Mouse (Mus musculus): ENCODE data around the gene Krba1. TPM values are rescaled to one million over a fixed set of nuclear protein-coding genes. Genes with fewer than 3 reads are reported as not detected.

Krba1 gene
- 19.6 and 20.7 TPM in 2 replicates for polyA plus RNA-seq (2014; fragmentation: Nextera tagmentation; extraction: Ambion mirVana)

DNA sequence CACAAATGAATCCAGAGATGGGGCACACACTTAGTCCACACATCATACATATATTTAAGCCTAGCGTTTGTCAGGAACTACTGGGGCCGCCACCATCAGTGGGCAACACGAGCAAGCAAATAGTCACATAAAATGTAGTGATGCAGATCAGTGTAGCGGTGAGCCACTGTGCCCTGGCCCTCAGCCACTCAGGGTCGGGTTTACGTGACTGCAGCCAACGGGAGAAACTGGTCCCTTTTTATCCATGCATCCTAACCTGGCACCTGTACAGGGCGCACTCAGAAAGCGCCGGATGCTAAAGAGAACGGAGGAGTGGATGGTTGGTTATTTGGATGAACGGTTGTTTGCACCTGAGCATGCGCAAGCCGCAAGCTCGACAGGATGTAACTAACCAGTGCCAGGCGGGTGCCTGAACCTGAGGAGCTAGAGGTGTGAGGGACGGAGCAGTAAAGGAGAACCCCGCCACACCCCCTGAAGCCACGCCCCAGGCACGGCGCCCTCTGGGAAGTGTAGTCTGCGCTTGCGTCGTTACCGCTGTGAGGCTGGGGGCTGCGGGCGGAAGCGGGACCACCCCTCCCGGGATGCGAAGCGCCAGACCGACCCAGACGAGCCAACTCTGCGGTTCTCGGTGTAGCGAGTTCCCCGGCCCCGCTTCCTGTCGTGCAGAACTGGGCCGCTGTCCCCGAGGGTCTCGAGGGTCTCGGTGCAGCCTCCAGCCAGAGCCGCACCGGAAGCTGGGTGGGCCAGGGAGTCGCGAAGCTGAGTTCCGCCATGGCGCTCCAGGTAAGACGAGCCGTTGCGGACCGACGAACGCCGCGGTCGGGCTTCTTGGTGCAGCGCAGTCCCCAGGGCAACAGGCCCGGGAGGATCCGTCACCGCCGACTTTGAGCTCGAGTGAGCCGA is at the start of gene Krba1:
Gene Krba1 (plus strand): TSS at position 482 of the 903 bp plus-strand sequence.
- no peaks in the 10 kb centered on the region for H3K9me3 ChIP-seq (ENCODE audit: control insufficient read depth, low read length)
- 2% methylated on average over 65 of the region's 65 CpGs for WGBS
- H3K4me2 ChIP-seq (ENCODE audit: low read length) = peak within 1 kb of the TSS; percentile 81
- peak within 1 kb of the TSS; percentile 54; the same call in 1 of the 2 replicates for H3K27ac ChIP-seq (ENCODE audit: low read depth)
- H3K36me3 ChIP-seq (ENCODE audit: control insufficient read depth, insufficient read depth, low read length) = no peaks in the 10 kb centered on the region
- ATAC-seq (replicated peaks; ENCODE audit: low FRiP score, low TSS enrichment, low read depth) (peak; percentile 98), DNase-seq (ENCODE audit: low spot score) (peak; percentile 92)
- H3K9ac ChIP-seq (ENCODE audit: low read length) = peak within 1 kb of the TSS; percentile 76
- no peaks in the 10 kb centered on the region for H3K27me3 ChIP-seq (replicated peaks; ENCODE audit: control insufficient read depth, insufficient read depth, low read length)
- peak within 1 kb of the TSS; percentile 84 for H3K4me3 ChIP-seq (ENCODE audit: low read depth, low read length)
- H3K4me1 ChIP-seq (replicated peaks; ENCODE audit: control insufficient read depth, insufficient read depth, low read length) = peaks cover 8% of the 10 kb centered on the region; the same call in 1 of the 2 replicates

- 72% methylated on average over 3 of the region's 3 CpGs for WGBS
- no peak for DNase-seq (ENCODE audit: low spot score)
Observed at GRCm38 (mm10) chr6:48358897-48359296, 36.5 kb upstream of the Krba1 start.

GRCm38 (mm10) chr6:48366322-48366996 is 28.9 kb upstream of the Krba1 start:
- Histone ChIP-seq H3K4me1 (replicated peaks; ENCODE audit: control insufficient read depth, insufficient read depth, low read length) (no peaks in the 10 kb centered on the region), H3K9me3 (ENCODE audit: control insufficient read depth, low read length) (no peaks in the 10 kb centered on the region), H3K9ac (ENCODE audit: low read length) (no peak overlapping the region), H3K36me3 (ENCODE audit: control insufficient read depth, insufficient read depth, low read length) (no peaks in the 10 kb centered on the region), H3K27me3 (replicated peaks; ENCODE audit: control insufficient read depth, insufficient read depth, low read length) (no peaks in the 10 kb centered on the region), H3K27ac (ENCODE audit: low read depth) (no peak overlapping the region), H3K4me2 (ENCODE audit: low read length) (no peak overlapping the region), H3K4me3 (ENCODE audit: low read depth, low read length) (no peak overlapping the region)
- DNase-seq (ENCODE audit: low spot score) (no peak), ATAC-seq (replicated peaks; ENCODE audit: low FRiP score, low TSS enrichment, low read depth) (no peak)
- 70% methylated on average over 11 of the region's 11 CpGs for WGBS

More at GRCm38 (mm10) chr6:48358897-48359296, 36.5 kb upstream of the Krba1 start:
- Histone ChIP-seq H3K4me2 (ENCODE audit: low read length) (no peak overlapping the region), H3K9me3 (ENCODE audit: control insufficient read depth, low read length) (no peaks in the 10 kb centered on the region), H3K27ac (ENCODE audit: low read depth) (no peak overlapping the region), H3K27me3 (replicated peaks; ENCODE audit: control insufficient read depth, insufficient read depth, low read length) (no peaks in the 10 kb centered on the region), H3K4me3 (ENCODE audit: low read depth, low read length) (no peak overlapping the region), H3K4me1 (replicated peaks; ENCODE audit: control insufficient read depth, insufficient read depth, low read length) (no peaks in the 10 kb centered on the region), H3K9ac (ENCODE audit: low read length) (no peak overlapping the region), H3K36me3 (ENCODE audit: control insufficient read depth, insufficient read depth, low read length) (no peaks in the 10 kb centered on the region)
- ATAC-seq (replicated peaks; ENCODE audit: low FRiP score, low TSS enrichment, low read depth) = no peak

- 64% methylated on average over 3 of the region's 3 CpGs for WGBS
- Histone ChIP-seq H3K9ac (ENCODE audit: low read length) (no peak overlapping the region), H3K4me3 (ENCODE audit: low read depth, low read length) (no peak overlapping the region), H3K4me2 (ENCODE audit: low read length) (no peak overlapping the region), H3K9me3 (ENCODE audit: control insufficient read depth, low read length) (0 out of 2 replicates have a peak, but pooled peaks cover 3% of the 10 kb centered on the region), H3K27me3 (replicated peaks; ENCODE audit: control insufficient read depth, insufficient read depth, low read length) (no peaks in the 10 kb centered on the region), H3K4me1 (replicated peaks; ENCODE audit: control insufficient read depth, insufficient read depth, low read length) (no peaks in the 10 kb centered on the region), H3K36me3 (ENCODE audit: control insufficient read depth, insufficient read depth, low read length) (no peaks in the 10 kb centered on the region), H3K27ac (ENCODE audit: low read depth) (no peak overlapping the region)
- DNase-seq (ENCODE audit: low spot score) = no peak
- no peak for ATAC-seq (replicated peaks; ENCODE audit: low FRiP score, low TSS enrichment, low read depth)
Observed at GRCm38 (mm10) chr6:48388221-48388620, 7.2 kb upstream of the Krba1 start.

- ATAC-seq (replicated peaks; ENCODE audit: low FRiP score, low TSS enrichment, low read depth) (no peak), DNase-seq (ENCODE audit: low spot score) (no peak)
- H3K9ac ChIP-seq (ENCODE audit: low read length) = no peak overlapping the region
- H3K4me1 ChIP-seq (replicated peaks; ENCODE audit: control insufficient read depth, insufficient read depth, low read length) = peaks cover 8% of the 10 kb centered on the region; the same call in 1 of the 2 replicates
- H3K27ac ChIP-seq (ENCODE audit: low read depth) = no peak overlapping the region
- H3K4me3 ChIP-seq (ENCODE audit: low read depth, low read length) = no peak overlapping the region
- no peak overlapping the region for H3K4me2 ChIP-seq (ENCODE audit: low read length)
- no peaks in the 10 kb centered on the region for H3K9me3 ChIP-seq (ENCODE audit: control insufficient read depth, low read length)
- no peaks in the 10 kb centered on the region for H3K27me3 ChIP-seq (replicated peaks; ENCODE audit: control insufficient read depth, insufficient read depth, low read length)
- no peaks in the 10 kb centered on the region for H3K36me3 ChIP-seq (ENCODE audit: control insufficient read depth, insufficient read depth, low read length)
Observed at GRCm38 (mm10) chr6:48393811-48394210, 1.6 kb upstream of the Krba1 start.

DNA sequence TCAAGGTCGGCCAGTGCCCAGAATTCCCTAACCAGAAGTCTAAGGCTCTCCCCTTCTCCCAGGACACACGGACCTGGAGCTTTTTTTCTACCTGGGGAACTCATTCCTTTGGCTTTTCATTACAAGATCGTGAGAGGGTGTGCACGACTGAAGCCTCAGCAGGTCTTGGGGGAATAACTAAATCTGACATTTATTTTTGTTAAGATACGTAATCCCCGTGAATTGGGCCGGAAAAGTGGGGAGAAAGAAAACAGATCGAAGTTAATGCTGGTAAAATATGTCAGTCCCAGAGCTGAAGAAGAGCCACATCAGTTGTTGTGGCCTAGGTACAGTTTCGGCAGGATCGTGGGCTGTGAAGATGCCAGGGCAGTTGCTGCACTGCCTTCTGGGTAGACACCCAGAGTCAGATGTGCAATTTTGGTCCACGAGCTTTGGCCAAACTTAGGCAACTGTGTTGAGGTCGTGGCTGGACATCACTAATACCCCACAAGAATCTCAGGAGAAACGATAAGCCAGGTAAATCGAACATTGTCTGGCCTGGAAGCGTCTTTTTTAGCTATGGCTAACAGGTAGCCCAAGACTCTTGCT is 716 bp downstream of the Krba1 start:
- Histone ChIP-seq H3K9ac (ENCODE audit: low read length) (peak overlapping the region; percentile 76), H3K4me1 (replicated peaks; ENCODE audit: control insufficient read depth, insufficient read depth, low read length) (peaks cover 8% of the 10 kb centered on the region; the same call in 1 of the 2 replicates), H3K4me3 (ENCODE audit: low read depth, low read length) (peak overlapping the region; percentile 84), H3K36me3 (ENCODE audit: control insufficient read depth, insufficient read depth, low read length) (no peaks in the 10 kb centered on the region), H3K27ac (ENCODE audit: low read depth) (peak overlapping the region; percentile 54; the same call in 1 of the 2 replicates), H3K27me3 (replicated peaks; ENCODE audit: control insufficient read depth, insufficient read depth, low read length) (no peaks in the 10 kb centered on the region), H3K4me2 (ENCODE audit: low read length) (peak overlapping the region; percentile 81), H3K9me3 (ENCODE audit: control insufficient read depth, low read length) (no peaks in the 10 kb centered on the region)
- DNase-seq (ENCODE audit: low spot score) = no peak
- ATAC-seq (replicated peaks; ENCODE audit: low FRiP score, low TSS enrichment, low read depth) = no peak
- 28% methylated on average over 15 of the region's 15 CpGs for WGBS

DNA sequence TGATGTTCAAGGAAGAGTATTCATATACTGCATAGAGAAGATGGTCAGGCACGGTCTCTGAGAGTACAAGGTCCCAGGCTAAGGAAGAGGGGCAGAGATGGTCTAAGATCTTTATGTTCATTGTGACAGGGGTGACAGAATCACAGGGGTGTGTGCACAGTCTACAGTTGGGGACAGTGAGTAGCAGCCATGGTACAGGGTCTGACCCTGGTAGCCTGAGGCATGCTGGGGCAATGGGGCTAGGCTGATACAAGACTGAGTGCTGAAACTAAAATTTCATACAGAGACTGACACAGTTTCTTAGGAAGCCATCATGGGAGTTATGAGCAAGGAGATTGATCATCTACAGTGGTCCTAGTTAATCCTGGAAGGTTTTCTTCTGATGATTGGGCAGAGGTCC is 1.3 kb downstream of the Krba1 start:
- Histone ChIP-seq H3K36me3 (ENCODE audit: control insufficient read depth, insufficient read depth, low read length) (no peaks in the 10 kb centered on the region), H3K9ac (ENCODE audit: low read length) (peak overlapping the region; percentile 76; the same call in 1 of the 2 replicates), H3K4me1 (replicated peaks; ENCODE audit: control insufficient read depth, insufficient read depth, low read length) (peaks cover 8% of the 10 kb centered on the region; the same call in 1 of the 2 replicates), H3K4me2 (ENCODE audit: low read length) (peak overlapping the region; percentile 81), H3K27ac (ENCODE audit: low read depth) (no peak overlapping the region), H3K4me3 (ENCODE audit: low read depth, low read length) (peak overlapping the region; percentile 84; the same call in 1 of the 2 replicates), H3K27me3 (replicated peaks; ENCODE audit: control insufficient read depth, insufficient read depth, low read length) (no peaks in the 10 kb centered on the region), H3K9me3 (ENCODE audit: control insufficient read depth, low read length) (no peaks in the 10 kb centered on the region)
- DNase-seq (ENCODE audit: low spot score) = no peak
- WGBS = 94% methylated on average over 1 of the region's 1 CpGs
- ATAC-seq (replicated peaks; ENCODE audit: low FRiP score, low TSS enrichment, low read depth) = no peak

DNA sequence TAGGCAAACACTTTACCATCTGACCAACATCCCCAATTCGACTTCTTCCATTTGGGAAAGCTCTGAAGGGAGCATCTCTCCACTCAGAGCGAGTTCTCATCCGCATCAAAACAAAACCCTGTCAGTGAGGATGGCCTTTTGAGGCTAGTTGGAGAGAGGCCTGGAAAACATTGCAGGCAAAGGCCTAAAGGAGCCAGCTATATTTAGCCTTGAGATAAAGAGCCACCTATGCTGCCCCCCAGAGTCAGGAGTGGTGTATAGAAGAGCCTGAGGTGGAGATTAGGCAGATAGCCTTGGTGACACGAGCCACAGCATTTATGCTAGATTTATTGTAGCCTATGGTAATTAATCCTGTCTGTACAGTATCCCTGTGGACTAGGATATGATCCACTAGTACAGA is 1.9 kb downstream of the Krba1 start:
- H3K4me2 ChIP-seq (ENCODE audit: low read length) = no peak overlapping the region

More for the DNA sequence above, 1.9 kb downstream of the Krba1 start:
- H3K4me3 ChIP-seq (ENCODE audit: low read depth, low read length) = no peak overlapping the region
- no peak for ATAC-seq (replicated peaks; ENCODE audit: low FRiP score, low TSS enrichment, low read depth)
- DNase-seq (ENCODE audit: low spot score) = no peak
- H3K9ac ChIP-seq (ENCODE audit: low read length) = no peak overlapping the region
- no peaks in the 10 kb centered on the region for H3K27me3 ChIP-seq (replicated peaks; ENCODE audit: control insufficient read depth, insufficient read depth, low read length)
- H3K27ac ChIP-seq (ENCODE audit: low read depth) = no peak overlapping the region
- H3K4me1 ChIP-seq (replicated peaks; ENCODE audit: control insufficient read depth, insufficient read depth, low read length) = peaks cover 8% of the 10 kb centered on the region; the same call in 1 of the 2 replicates
- H3K36me3 ChIP-seq (ENCODE audit: control insufficient read depth, insufficient read depth, low read length) = no peaks in the 10 kb centered on the region
- WGBS = 63% methylated on average over 4 of the region's 4 CpGs
- H3K9me3 ChIP-seq (ENCODE audit: control insufficient read depth, low read length) = no peaks in the 10 kb centered on the region
